Mouse (Mus musculus) CH12.LX (cell line): ENCODE measurements around the gene Stap2.

Experiments
- BHLHE40 ChIP-seq: IDR thresholded peaks from 2 replicates; pipeline ENCODE4 v1.6.1; 2011; ENCODE audit warnings: mild to moderate bottlenecking, low read depth, low read length, improper control_type of control experiment
- CTCF ChIP-seq, 2 experiments: IDR thresholded peaks in 1 of 2; conservative IDR thresholded peaks in 1 of 2; 2 replicates each; pipeline ENCODE4 v1.5.1; 2011 to 2012; ENCODE audit warnings: low read depth in 2 of 2, low read length in 2 of 2, improper control_type of control experiment in 1 of 2, inconsistent platforms in 1 of 2, mild to moderate bottlenecking in 1 of 2, moderate library complexity in 1 of 2
- EP300 ChIP-seq: IDR thresholded peaks from 2 replicates; pipeline ENCODE4 v1.6.1; 2011; ENCODE audit warnings: low read length, improper control_type of control experiment
- ETS1 ChIP-seq: conservative IDR thresholded peaks from 2 replicates; pipeline ENCODE4 v1.6.1; 2012; ENCODE audit warnings: low read depth, mild to moderate bottlenecking, inconsistent platforms, low read length, improper control_type of control experiment, moderate library complexity
- KAT2A ChIP-seq: IDR thresholded peaks from 2 replicates; pipeline ENCODE4 v1.6.1; 2012; ENCODE audit warnings: low read length, improper control_type of control experiment, inconsistent platforms; ENCODE audit not compliant: insufficient replicate concordance
- MAFK ChIP-seq: IDR thresholded peaks from 2 replicates; pipeline ENCODE4 v1.6.1; 2011; ENCODE audit warnings: low read length, improper control_type of control experiment; ENCODE audit not compliant: insufficient replicate concordance
- MXI1 ChIP-seq: IDR thresholded peaks from 2 replicates; pipeline ENCODE4 v1.6.1; 2011; ENCODE audit warnings: mild to moderate bottlenecking, low read depth, low read length, improper control_type of control experiment
- PAX5 ChIP-seq: IDR thresholded peaks from 2 replicates; pipeline ENCODE4 v1.6.1; 2012; ENCODE audit warnings: low read length, inconsistent platforms, mixed read lengths
- POLR2A ChIP-seq: IDR thresholded peaks from 2 replicates; pipeline ENCODE4 v1.6.1; 2011; ENCODE audit warnings: low read depth, mild to moderate bottlenecking, improper control_type of control experiment, low read length
- RAD21 ChIP-seq: IDR thresholded peaks from 2 replicates; pipeline ENCODE4 v1.6.1; 2011; ENCODE audit warnings: low read depth, mild to moderate bottlenecking, low read length, improper control_type of control experiment, moderate library complexity
- TCF12 ChIP-seq: IDR thresholded peaks from 2 replicates; pipeline ENCODE4 v1.6.1; 2014; ENCODE audit warnings: low read depth, mild to moderate bottlenecking, inconsistent platforms, low read length, improper control_type of control experiment
- ZKSCAN1 ChIP-seq: IDR thresholded peaks from 2 replicates; pipeline ENCODE4 v1.6.1; 2012; ENCODE audit warnings: low read depth, inconsistent platforms, low read length, improper control_type of control experiment, borderline replicate concordance

- TF ChIP-seq MAFK = no peak
- TF ChIP-seq PAX5 = no peak
- TF ChIP-seq KAT2A = no peak
- TF ChIP-seq POLR2A = no peak
- TF ChIP-seq TCF12 = no peak
- no peak for TF ChIP-seq BHLHE40
- no peak for TF ChIP-seq ZKSCAN1
- TF ChIP-seq CTCF (conservative IDR thresholded peaks at IDR 0.05 in 1 of 2, IDR thresholded peaks at IDR 0.05 in 1 of 2; ENCODE audit: low read depth in 2 of 2, low read length in 2 of 2) = no peak
- TF ChIP-seq MXI1 = no peak
- TF ChIP-seq EP300 = no peak
- no peak for TF ChIP-seq RAD21
- TF ChIP-seq ETS1 = no peak
These were observed 17.0 kb upstream of the Stap2 start for GRCm38 (mm10) chr17:56022131-56022988.
